Mouse (Mus musculus) bone marrow, adult 2 months (tissue): ENCODE data around the gene Atg16l2.

Experiments
- CTCF ChIP-seq: fragments of 200-500 bp; IDR thresholded peaks from 2 replicates; pipeline ENCODE4 v1.5.1; 2011; ENCODE audit warnings: low read length, control low read depth; ENCODE audit not compliant: control insufficient read depth, insufficient read depth
- POLR2A ChIP-seq: fragments of 200-500 bp; IDR thresholded peaks from 2 replicates; pipeline ENCODE4 v1.6.1; 2011; ENCODE audit warnings: low read depth, mild to moderate bottlenecking, control low read depth, low read length, borderline replicate concordance; ENCODE audit not compliant: control insufficient read depth

GRCm38 (mm10) chr7:101295438-101295837 is 6.6 kb downstream of the Atg16l2 start:
- TF ChIP-seq CTCF = no peak
- no peak for TF ChIP-seq POLR2A
